Mouse (Mus musculus): Measurements from ENCODE around the gene Mnat1. TPM values are rescaled to one million over a fixed set of nuclear protein-coding genes. Genes with fewer than 3 reads are reported as not detected.

Gene Mnat1
- polyA plus RNA-seq, 1 experiment from 2014 or later = 18.4 TPM

DNA sequence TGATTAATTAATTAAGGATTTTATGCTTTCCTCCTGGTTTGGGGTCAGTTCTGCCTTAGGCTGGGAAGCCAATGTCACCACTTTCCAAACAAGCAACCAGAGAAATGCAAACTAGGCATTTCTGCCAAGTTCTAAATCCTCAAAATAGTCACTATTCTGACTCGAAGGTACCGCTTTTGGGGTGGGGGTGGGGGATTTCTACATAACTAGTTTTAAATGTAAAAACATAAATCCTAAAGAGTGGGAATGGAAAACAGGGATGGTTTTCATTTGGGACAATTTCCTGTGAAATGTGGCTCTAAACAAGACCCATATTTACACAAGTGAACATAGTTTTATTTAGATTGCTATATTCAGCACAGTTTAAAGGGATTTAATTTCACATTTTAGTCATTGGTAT is 109.1 kb downstream of the Mnat1 start:
- Histone ChIP-seq H3K27ac (ENCODE audit: low read length) (no peak overlapping the region), H3K9me3 (replicated peaks; ENCODE audit: control insufficient read depth, low read length, poor library complexity, severe bottlenecking) (no peaks in the 10 kb centered on the region), H3K27me3 (ENCODE audit: control insufficient read depth, insufficient read depth, low read depth, low read length) (no peaks in the 10 kb centered on the region), H3K9ac (ENCODE audit: low read depth, low read length) (no peak overlapping the region), H3K4me2 (ENCODE audit: low read length) (no peak overlapping the region), H3K4me3 (ENCODE audit: low read depth, low read length) (no peak overlapping the region), H3K4me1 (ENCODE audit: control insufficient read depth, insufficient read depth, low read length) (no peaks in the 10 kb centered on the region), H3K36me3 (ENCODE audit: control insufficient read depth, insufficient read depth, low read length) (no peaks in the 10 kb centered on the region)
- no peak for ATAC-seq
- 75% methylated on average over 2 of the region's 2 CpGs for WGBS

GRCm38 (mm10) chr12:73241960-73242359 is 118.4 kb downstream of the Mnat1 start:
- WGBS = 47% methylated on average over 10 of the region's 10 CpGs
- Histone ChIP-seq H3K9ac (ENCODE audit: low read depth, low read length) (no peak overlapping the region), H3K27ac (ENCODE audit: low read length) (no peak overlapping the region), H3K36me3 (ENCODE audit: control insufficient read depth, insufficient read depth, low read length) (no peaks in the 10 kb centered on the region), H3K4me1 (ENCODE audit: control insufficient read depth, insufficient read depth, low read length) (no peaks in the 10 kb centered on the region), H3K27me3 (ENCODE audit: control insufficient read depth, insufficient read depth, low read depth, low read length) (no peaks in the 10 kb centered on the region), H3K4me2 (ENCODE audit: low read length) (no peak overlapping the region), H3K9me3 (replicated peaks; ENCODE audit: control insufficient read depth, low read length, poor library complexity, severe bottlenecking) (no peaks in the 10 kb centered on the region), H3K4me3 (ENCODE audit: low read depth, low read length) (no peak overlapping the region)
- ATAC-seq = peak; percentile 36; the same call in 1 of the 2 replicates

DNA sequence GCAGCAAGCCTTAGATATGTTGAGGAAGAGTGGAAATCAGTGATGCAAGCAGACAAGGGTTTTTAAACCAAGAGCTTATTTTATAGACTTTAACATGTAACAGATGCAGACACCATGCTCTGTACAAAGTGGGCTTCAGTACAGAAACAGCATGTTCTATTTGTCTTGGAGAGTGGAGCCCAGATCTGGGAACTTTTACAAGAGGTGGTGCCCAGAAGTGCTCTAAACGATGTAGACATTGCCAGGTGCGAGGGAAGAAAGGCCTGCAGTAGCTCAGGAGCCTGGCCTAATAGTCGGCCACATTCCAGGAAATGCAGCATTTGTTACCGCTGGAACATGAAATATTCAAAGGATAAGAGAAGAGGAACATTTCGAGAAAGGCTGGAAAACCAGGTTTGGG is 122.2 kb downstream of the Mnat1 start:
- Histone ChIP-seq H3K4me1 (ENCODE audit: control insufficient read depth, insufficient read depth, low read length) (no peaks in the 10 kb centered on the region), H3K4me3 (ENCODE audit: low read depth, low read length) (no peak overlapping the region), H3K36me3 (ENCODE audit: control insufficient read depth, insufficient read depth, low read length) (no peaks in the 10 kb centered on the region), H3K27me3 (ENCODE audit: control insufficient read depth, insufficient read depth, low read depth, low read length) (no peaks in the 10 kb centered on the region), H3K9me3 (replicated peaks; ENCODE audit: control insufficient read depth, low read length, poor library complexity, severe bottlenecking) (no peaks in the 10 kb centered on the region), H3K4me2 (ENCODE audit: low read length) (no peak overlapping the region), H3K27ac (ENCODE audit: low read length) (no peak overlapping the region), H3K9ac (ENCODE audit: low read depth, low read length) (no peak overlapping the region)
- no peak for ATAC-seq
- 86% methylated on average over 5 of the region's 5 CpGs for WGBS

DNA sequence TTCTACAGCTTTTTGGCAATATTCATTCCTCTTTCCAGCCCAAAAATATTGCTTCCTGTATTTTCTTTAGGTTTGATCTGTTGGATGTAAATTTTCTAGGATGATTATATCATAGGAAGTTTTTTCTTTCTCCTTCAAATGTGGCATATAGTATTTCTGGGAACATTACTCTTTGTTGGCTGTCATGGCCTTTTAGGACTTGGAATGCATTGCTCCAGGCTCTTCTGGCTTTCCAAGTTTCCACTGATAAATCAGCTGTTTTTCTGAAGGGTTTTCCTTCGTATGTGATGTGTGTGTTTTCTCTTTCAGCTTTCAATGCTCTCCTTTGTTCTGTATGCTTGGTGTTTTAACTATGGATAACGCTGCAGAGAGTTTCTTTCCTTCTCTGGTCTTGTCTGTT is 131.5 kb downstream of the Mnat1 start:
- WGBS = 69% methylated on average over 2 of the region's 2 CpGs
- H3K27ac ChIP-seq (ENCODE audit: low read length) = no peak overlapping the region
- H3K9ac ChIP-seq (ENCODE audit: low read depth, low read length) = no peak overlapping the region
- ATAC-seq = no peak
- no peaks in the 10 kb centered on the region for H3K36me3 ChIP-seq (ENCODE audit: control insufficient read depth, insufficient read depth, low read length)
- no peaks in the 10 kb centered on the region for H3K4me1 ChIP-seq (ENCODE audit: control insufficient read depth, insufficient read depth, low read length)
- no peak overlapping the region for H3K4me2 ChIP-seq (ENCODE audit: low read length)
- H3K27me3 ChIP-seq (ENCODE audit: control insufficient read depth, insufficient read depth, low read depth, low read length) = no peaks in the 10 kb centered on the region
- no peaks in the 10 kb centered on the region for H3K9me3 ChIP-seq (replicated peaks; ENCODE audit: control insufficient read depth, low read length, poor library complexity, severe bottlenecking)
- H3K4me3 ChIP-seq (ENCODE audit: low read depth, low read length) = no peak overlapping the region

- WGBS = 96% methylated on average over 6 of the region's 6 CpGs
- H3K27me3 ChIP-seq (ENCODE audit: control insufficient read depth, insufficient read depth, low read depth, low read length) = no peaks in the 10 kb centered on the region
- ATAC-seq = no peak
These were observed 135.8 kb downstream of the Mnat1 start for GRCm38 (mm10) chr12:73259269-73259668.

GRCm38 (mm10) chr12:73260339-73260738 is 136.8 kb downstream of the Mnat1 start:
- H3K27me3 ChIP-seq (ENCODE audit: control insufficient read depth, insufficient read depth, low read depth, low read length) = no peaks in the 10 kb centered on the region
- no peaks in the 10 kb centered on the region for H3K9me3 ChIP-seq (replicated peaks; ENCODE audit: control insufficient read depth, low read length, poor library complexity, severe bottlenecking)
- no peak overlapping the region for H3K4me3 ChIP-seq (ENCODE audit: low read depth, low read length)
- no peak for ATAC-seq
- H3K4me2 ChIP-seq (ENCODE audit: low read length) = no peak overlapping the region
- H3K9ac ChIP-seq (ENCODE audit: low read depth, low read length) = no peak overlapping the region
- H3K36me3 ChIP-seq (ENCODE audit: control insufficient read depth, insufficient read depth, low read length) = no peaks in the 10 kb centered on the region
- WGBS = 97% methylated on average over 1 of the region's 1 CpGs
- no peaks in the 10 kb centered on the region for H3K4me1 ChIP-seq (ENCODE audit: control insufficient read depth, insufficient read depth, low read length)
- H3K27ac ChIP-seq (ENCODE audit: low read length) = no peak overlapping the region

More at GRCm38 (mm10) chr12:73259269-73259668, 135.8 kb downstream of the Mnat1 start:
- Histone ChIP-seq H3K9ac (ENCODE audit: low read depth, low read length) (no peak overlapping the region), H3K4me2 (ENCODE audit: low read length) (no peak overlapping the region), H3K36me3 (ENCODE audit: control insufficient read depth, insufficient read depth, low read length) (no peaks in the 10 kb centered on the region), H3K27ac (ENCODE audit: low read length) (no peak overlapping the region), H3K9me3 (replicated peaks; ENCODE audit: control insufficient read depth, low read length, poor library complexity, severe bottlenecking) (no peaks in the 10 kb centered on the region), H3K4me1 (ENCODE audit: control insufficient read depth, insufficient read depth, low read length) (no peaks in the 10 kb centered on the region), H3K4me3 (ENCODE audit: low read depth, low read length) (no peak overlapping the region)

DNA sequence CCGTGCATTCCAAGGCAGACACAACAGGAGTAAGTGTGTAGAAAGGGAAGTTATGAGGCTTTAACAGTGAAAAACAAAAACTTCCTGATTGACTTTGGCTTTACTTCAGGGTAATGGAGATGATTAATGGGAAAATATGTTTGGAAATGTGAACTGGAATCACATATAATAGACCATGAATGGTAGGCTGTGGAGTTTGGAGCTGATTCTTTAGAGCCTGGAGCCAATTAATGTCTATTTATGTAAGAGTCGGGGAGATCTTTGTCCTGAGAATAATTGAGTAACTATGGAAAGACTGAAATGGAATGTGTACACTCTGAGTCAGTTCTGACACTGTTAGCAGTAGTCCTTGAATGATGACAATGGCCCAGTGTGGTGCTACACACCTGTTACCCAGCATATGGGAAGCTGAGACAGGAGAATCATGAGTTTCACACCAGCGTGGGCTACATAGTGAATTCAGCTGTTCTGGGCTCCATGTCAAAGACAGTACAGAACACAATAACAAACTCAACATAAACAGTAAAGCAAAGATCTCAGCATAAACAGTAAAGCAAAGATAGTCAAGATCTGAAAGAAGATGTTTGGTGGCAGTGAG is 142.0 kb downstream of the Mnat1 start:
- H3K27me3 ChIP-seq (ENCODE audit: control insufficient read depth, insufficient read depth, low read depth, low read length) = no peaks in the 10 kb centered on the region
- H3K4me2 ChIP-seq (ENCODE audit: low read length) = no peak overlapping the region
- H3K9ac ChIP-seq (ENCODE audit: low read depth, low read length) = no peak overlapping the region
- no peak overlapping the region for H3K27ac ChIP-seq (ENCODE audit: low read length)
- H3K9me3 ChIP-seq (replicated peaks; ENCODE audit: control insufficient read depth, low read length, poor library complexity, severe bottlenecking) = no peaks in the 10 kb centered on the region
- no peaks in the 10 kb centered on the region for H3K4me1 ChIP-seq (ENCODE audit: control insufficient read depth, insufficient read depth, low read length)
- no peaks in the 10 kb centered on the region for H3K36me3 ChIP-seq (ENCODE audit: control insufficient read depth, insufficient read depth, low read length)
- 84% methylated on average over 3 of the region's 3 CpGs for WGBS
- H3K4me3 ChIP-seq (ENCODE audit: low read depth, low read length) = no peak overlapping the region
- ATAC-seq = no peak

DNA sequence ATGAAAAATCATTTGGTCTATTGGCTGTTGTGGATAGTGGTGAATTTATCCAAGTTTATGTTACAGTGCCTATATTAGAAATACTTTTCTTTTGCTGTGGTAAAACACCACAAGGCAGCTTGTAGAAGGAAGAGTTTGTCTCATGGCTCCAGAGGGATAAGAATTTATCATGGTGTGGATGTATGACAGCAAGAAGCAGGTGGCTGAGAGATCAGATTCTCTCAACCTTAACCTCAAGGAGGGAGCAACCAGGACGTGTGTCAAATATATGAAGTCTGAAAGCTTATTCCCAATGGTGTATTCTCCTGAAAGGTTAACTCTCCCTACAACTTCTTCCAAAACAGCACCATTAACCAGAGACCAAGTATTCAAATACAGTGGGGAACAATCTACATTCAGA is 143.1 kb downstream of the Mnat1 start:
- no peaks in the 10 kb centered on the region for H3K27me3 ChIP-seq (ENCODE audit: control insufficient read depth, insufficient read depth, low read depth, low read length)
- no peaks in the 10 kb centered on the region for H3K4me1 ChIP-seq (ENCODE audit: control insufficient read depth, insufficient read depth, low read length)
- no peaks in the 10 kb centered on the region for H3K9me3 ChIP-seq (replicated peaks; ENCODE audit: control insufficient read depth, low read length, poor library complexity, severe bottlenecking)
- no peak overlapping the region for H3K4me3 ChIP-seq (ENCODE audit: low read depth, low read length)
- H3K36me3 ChIP-seq (ENCODE audit: control insufficient read depth, insufficient read depth, low read length) = no peaks in the 10 kb centered on the region
- no peak overlapping the region for H3K27ac ChIP-seq (ENCODE audit: low read length)
- no peak overlapping the region for H3K9ac ChIP-seq (ENCODE audit: low read depth, low read length)
- WGBS = 81% methylated on average over 1 of the region's 1 CpGs
- H3K4me2 ChIP-seq (ENCODE audit: low read length) = no peak overlapping the region
- no peak for ATAC-seq

DNA sequence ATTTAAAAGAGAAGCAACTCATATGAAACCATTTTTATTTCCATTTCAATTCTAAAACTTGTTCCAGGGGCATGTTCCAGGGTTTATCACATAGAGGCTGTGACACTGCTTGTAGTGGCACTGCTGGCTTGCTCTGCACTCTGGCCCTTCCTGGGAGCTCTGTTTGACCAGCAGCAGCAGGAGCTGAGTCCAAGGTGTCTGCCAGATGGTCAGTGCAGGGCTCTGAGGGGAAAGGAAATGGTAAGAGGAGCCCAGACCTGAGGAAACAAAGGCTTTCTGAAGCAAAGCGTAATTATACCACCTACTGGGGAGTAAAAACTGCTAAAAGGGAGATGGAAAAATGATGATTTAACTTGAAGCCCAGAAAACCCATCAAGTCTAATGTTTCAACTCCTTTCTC is 145.0 kb downstream of the Mnat1 start:
- no peaks in the 10 kb centered on the region for H3K9me3 ChIP-seq (replicated peaks; ENCODE audit: control insufficient read depth, low read length, poor library complexity, severe bottlenecking)
- H3K36me3 ChIP-seq (ENCODE audit: control insufficient read depth, insufficient read depth, low read length) = no peaks in the 10 kb centered on the region
- H3K4me2 ChIP-seq (ENCODE audit: low read length) = no peak overlapping the region
- ATAC-seq = no peak
- H3K4me3 ChIP-seq (ENCODE audit: low read depth, low read length) = no peak overlapping the region
- H3K4me1 ChIP-seq (ENCODE audit: control insufficient read depth, insufficient read depth, low read length) = no peaks in the 10 kb centered on the region
- H3K9ac ChIP-seq (ENCODE audit: low read depth, low read length) = no peak overlapping the region
- no peak overlapping the region for H3K27ac ChIP-seq (ENCODE audit: low read length)
- H3K27me3 ChIP-seq (ENCODE audit: control insufficient read depth, insufficient read depth, low read depth, low read length) = no peaks in the 10 kb centered on the region
- 84% methylated on average over 1 of the region's 1 CpGs for WGBS
